Mouse (Mus musculus): Measurements from ENCODE around the gene Smoc2. TPM values are rescaled to one million over a fixed set of nuclear protein-coding genes. Genes with fewer than 3 reads are reported as not detected.

The Smoc2 gene
- polyA plus RNA-seq (2012; ENCODE audit: low replicate concordance), result 1.3 and 6.6 TPM in 2 replicates

GRCm38 (mm10) chr17:14279177-14279965, at the start of gene Smoc2:
Gene Smoc2, plus strand, starts transcription at chr17:14279506.

Other genes starting within 250 kb of the Smoc2 start
- not detected in 2 replicates for gene Gm7358, start 220.0 kb upstream of the Smoc2 start, polyA plus RNA-seq (2012; ENCODE audit: low replicate concordance)
- 0.05 TPM in 1 of 2 replicates, not detected in the other for gene Dact2, start 75.2 kb upstream of the Smoc2 start, polyA plus RNA-seq (2012; ENCODE audit: low replicate concordance)